Mouse (Mus musculus) hindbrain, embryonic 13.5 days (tissue): ENCODE results near the gene Oasl1. TPM values are rescaled to one million over a fixed set of nuclear protein-coding genes. Genes with fewer than 3 reads are reported as not detected.
"Not testable (repeated sequence)": the region's sequence is repeated elsewhere in the genome, so short reads cannot be mapped to it uniquely, and the experiment has no call there.

ENCODE experiments used
- ATAC-seq: fragments of 200-750 bp; cut with Nextera tagmentation; 2 replicates; pipeline ENCODE4 v1.8.0; 2017; ENCODE audit warnings: moderate TSS enrichment; ENCODE audit not compliant: low FRiP score
- H3K27ac ChIP-seq: fragments of 300-500 bp; sonication (generic); 2 replicates; pipeline ENCODE4 v1.5.1; 2015; ENCODE audit warnings: inconsistent platforms, mild to moderate bottlenecking, moderate library complexity
- H3K27me3 ChIP-seq: fragments of 300-500 bp; sonication (generic); 2 replicates; pipeline ENCODE4 v1.6.1; 2015; ENCODE audit warnings: mild to moderate bottlenecking, inconsistent platforms
- H3K36me3 ChIP-seq: fragments of 300-500 bp; sonication (generic); 2 replicates; pipeline ENCODE4 v1.6.1; 2015; ENCODE audit warnings: mild to moderate bottlenecking, inconsistent platforms
- H3K4me1 ChIP-seq: fragments of 300-500 bp; sonication (generic); replicated peaks from 2 replicates; pipeline ENCODE4 v1.6.1; 2015; ENCODE audit warnings: inconsistent platforms
- H3K4me2 ChIP-seq: fragments of 300-500 bp; sonication (generic); 2 replicates; pipeline ENCODE4 v1.6.1; 2015; ENCODE audit warnings: inconsistent platforms, mild to moderate bottlenecking, moderate library complexity
- H3K4me3 ChIP-seq: fragments of 300-500 bp; sonication (generic); 2 replicates; pipeline ENCODE4 v1.5.1; 2015; ENCODE audit warnings: mild to moderate bottlenecking, inconsistent platforms
- H3K9ac ChIP-seq: fragments of 300-500 bp; sonication (generic); 2 replicates; pipeline ENCODE4 v1.6.1; 2015; ENCODE audit warnings: mild to moderate bottlenecking, inconsistent platforms
- H3K9me3 ChIP-seq: fragments of 300-500 bp; sonication (generic); 2 replicates; pipeline ENCODE4 v1.6.1; 2016; ENCODE audit warnings: inconsistent platforms
- WGBS: fragments of 180-500 bp; shearing (Covaris S2); methylation state at CpG from one replicate; pipeline ENCODE4 v1.1.7; 2015; 5-methylcytosine and 5-hydroxymethylcytosine counted together
- polyA plus RNA-seq: library from polyadenylated mRNA; unstranded; fragments of >200 nt; fragmentation: Nextera tagmentation; extraction: Ambion mirVana; gene quantifications from 2 replicates; pipeline ENCODE4 v1.2.1, GENCODE M21; 2015

Oasl1 gene
- polyA plus RNA-seq, 1 experiment from 2014 or later, result 0.21 TPM

- Histone ChIP-seq H3K4me2 (no peak overlapping the region), H3K36me3 (no peaks in the 10 kb centered on the region), H3K4me1 (0 out of 2 replicates have a peak, but pooled peaks cover 7% of the 10 kb centered on the region), H3K4me3 (no peak overlapping the region), H3K27ac (no peak overlapping the region), H3K9ac (no peak overlapping the region), H3K9me3 (no peaks in the 10 kb centered on the region), H3K27me3 (no peaks in the 10 kb centered on the region)
- ATAC-seq, result no peak
- WGBS, result 81% methylated on average over 7 of the region's 7 CpGs
Observed at GRCm38 (mm10) chr5:114898857-114899256, 24.2 kb upstream of the Oasl1 start.

GRCm38 (mm10) chr5:114902413-114902812, 20.6 kb upstream of the Oasl1 start:
- ATAC-seq, result no peak
- no peaks in the 10 kb centered on the region for H3K9me3 ChIP-seq
- H3K4me1 ChIP-seq, result 0 out of 2 replicates have a peak, but pooled peaks cover 2% of the 10 kb centered on the region
- H3K36me3 ChIP-seq, result no peaks in the 10 kb centered on the region
- 28% methylated on average over 1 of the region's 1 CpGs for WGBS
- H3K4me2 ChIP-seq, result no peak overlapping the region
- no peaks in the 10 kb centered on the region for H3K27me3 ChIP-seq
- H3K9ac ChIP-seq, result no peak overlapping the region
- no peak overlapping the region for H3K4me3 ChIP-seq
- no peak overlapping the region for H3K27ac ChIP-seq

DNA sequence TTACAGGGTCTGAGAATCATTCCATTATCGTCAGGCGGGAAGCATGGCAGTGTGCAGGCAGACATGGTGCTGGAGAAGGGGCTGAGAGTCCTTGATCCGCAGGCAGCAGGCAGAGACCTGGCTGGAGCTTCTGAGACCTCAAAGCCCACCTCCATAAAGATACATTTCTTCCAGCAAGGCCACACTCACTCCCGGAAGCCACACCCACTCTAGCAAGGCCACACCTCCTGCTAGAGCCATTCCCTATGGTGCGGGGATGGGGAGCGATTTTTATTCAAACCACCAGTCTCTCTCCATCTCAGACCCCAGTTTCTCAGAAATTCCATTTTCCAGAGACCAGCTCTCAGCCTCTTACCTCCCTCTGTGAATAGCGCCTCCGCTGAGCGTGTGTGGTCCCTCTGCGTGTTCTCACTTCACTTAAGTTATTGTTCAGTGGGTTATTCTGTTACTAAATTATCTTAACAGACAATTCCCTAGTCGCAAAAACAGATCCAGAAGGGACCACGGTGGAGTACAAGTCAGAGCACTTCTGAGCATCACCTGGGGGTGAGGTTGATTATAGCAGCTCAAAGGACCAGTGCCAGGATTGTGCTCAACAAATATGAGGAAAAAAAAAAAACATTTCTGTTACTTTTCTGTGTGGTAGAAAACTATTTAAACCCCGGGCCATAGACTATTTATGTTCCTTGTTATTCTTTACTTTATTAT, 14.3 kb upstream of the Oasl1 start:
- no peak overlapping the region for H3K4me2 ChIP-seq
- no peak overlapping the region for H3K4me3 ChIP-seq
- no peak for ATAC-seq
- no peak overlapping the region for H3K27ac ChIP-seq
- WGBS, result 49% methylated on average over 13 of the region's 13 CpGs
- H3K9ac ChIP-seq, result no peak overlapping the region
- no peaks in the 10 kb centered on the region for H3K4me1 ChIP-seq
- H3K36me3 ChIP-seq, result no peaks in the 10 kb centered on the region
- H3K27me3 ChIP-seq, result no peaks in the 10 kb centered on the region
- H3K9me3 ChIP-seq, result no peaks in the 10 kb centered on the region

DNA sequence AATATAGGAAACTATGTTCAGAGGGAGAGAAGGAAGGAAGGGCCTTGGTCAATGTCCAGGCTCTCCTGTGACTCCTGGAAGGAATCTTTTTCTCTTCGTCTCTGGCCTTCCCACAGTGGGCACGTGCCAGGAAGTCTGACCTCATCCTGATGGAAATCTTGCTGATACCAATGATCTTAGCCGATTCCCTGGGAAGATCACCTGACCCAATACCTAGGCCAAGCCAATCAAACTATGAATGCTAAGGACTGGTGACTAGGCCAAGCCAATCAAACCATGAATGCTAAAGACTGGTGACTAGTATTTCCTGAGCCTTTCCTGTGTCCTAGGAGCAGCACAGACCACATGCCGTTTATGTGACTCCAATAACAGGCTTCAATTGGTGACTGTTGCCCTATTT, 9.4 kb upstream of the Oasl1 start:
- no peak overlapping the region for H3K27ac ChIP-seq
- H3K4me2 ChIP-seq, result no peak overlapping the region
- no peak overlapping the region for H3K4me3 ChIP-seq
- H3K9ac ChIP-seq, result no peak overlapping the region
- ATAC-seq, result no peak
- no peaks in the 10 kb centered on the region for H3K36me3 ChIP-seq
- no peaks in the 10 kb centered on the region for H3K27me3 ChIP-seq
- WGBS, result 78% methylated on average over 4 of the region's 4 CpGs
- no peaks in the 10 kb centered on the region for H3K4me1 ChIP-seq
- no peaks in the 10 kb centered on the region for H3K9me3 ChIP-seq

DNA sequence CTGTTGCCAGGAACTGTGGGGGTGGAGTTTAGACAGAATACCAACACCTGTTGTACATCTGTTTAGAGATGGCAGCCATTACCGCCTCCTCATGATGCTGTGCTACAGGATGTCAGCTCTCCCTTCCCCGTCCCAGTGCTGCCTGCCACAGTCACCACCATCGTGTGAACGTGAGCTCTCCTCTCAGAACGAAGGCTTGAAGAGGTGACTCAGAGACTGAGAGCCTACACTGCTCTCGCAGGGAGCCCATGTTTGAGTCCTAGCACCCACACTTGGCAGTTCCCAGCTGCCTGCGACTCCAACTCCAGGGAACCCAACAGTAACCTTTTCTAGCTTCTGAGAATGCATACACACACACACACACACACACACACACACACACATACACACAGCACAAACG, 8.2 kb upstream of the Oasl1 start:
- Histone ChIP-seq H3K27me3 (no peaks in the 10 kb centered on the region), H3K9me3 (no peaks in the 10 kb centered on the region), H3K9ac (no peak overlapping the region), H3K4me2 (no peak overlapping the region), H3K27ac (no peak overlapping the region), H3K36me3 (no peaks in the 10 kb centered on the region), H3K4me3 (no peak overlapping the region), H3K4me1 (no peaks in the 10 kb centered on the region)
- WGBS, result 82% methylated on average over 8 of the region's 8 CpGs
- no peak for ATAC-seq

GRCm38 (mm10) chr5:114915854-114916253, 7.2 kb upstream of the Oasl1 start:
- no peak for ATAC-seq

GRCm38 (mm10) chr5:114916777-114917176, 6.3 kb upstream of the Oasl1 start:
- Histone ChIP-seq H3K9ac (no peak overlapping the region), H3K4me2 (no peak overlapping the region), H3K36me3 (no peaks in the 10 kb centered on the region), H3K9me3 (no peaks in the 10 kb centered on the region), H3K27ac (no peak overlapping the region), H3K27me3 (no peaks in the 10 kb centered on the region), H3K4me3 (no peak overlapping the region), H3K4me1 (no peaks in the 10 kb centered on the region)
- WGBS, result 88% methylated on average over 4 of the region's 4 CpGs
- ATAC-seq, result no peak

More at GRCm38 (mm10) chr5:114915854-114916253, 7.2 kb upstream of the Oasl1 start:
- no peak overlapping the region for H3K4me3 ChIP-seq
- no peaks in the 10 kb centered on the region for H3K36me3 ChIP-seq
- WGBS, result 76% methylated on average over 5 of the region's 5 CpGs
- H3K27ac ChIP-seq, result no peak overlapping the region
- H3K4me2 ChIP-seq, result no peak overlapping the region
- no peaks in the 10 kb centered on the region for H3K9me3 ChIP-seq
- H3K9ac ChIP-seq, result no peak overlapping the region
- H3K4me1 ChIP-seq, result no peaks in the 10 kb centered on the region
- H3K27me3 ChIP-seq, result no peaks in the 10 kb centered on the region

DNA sequence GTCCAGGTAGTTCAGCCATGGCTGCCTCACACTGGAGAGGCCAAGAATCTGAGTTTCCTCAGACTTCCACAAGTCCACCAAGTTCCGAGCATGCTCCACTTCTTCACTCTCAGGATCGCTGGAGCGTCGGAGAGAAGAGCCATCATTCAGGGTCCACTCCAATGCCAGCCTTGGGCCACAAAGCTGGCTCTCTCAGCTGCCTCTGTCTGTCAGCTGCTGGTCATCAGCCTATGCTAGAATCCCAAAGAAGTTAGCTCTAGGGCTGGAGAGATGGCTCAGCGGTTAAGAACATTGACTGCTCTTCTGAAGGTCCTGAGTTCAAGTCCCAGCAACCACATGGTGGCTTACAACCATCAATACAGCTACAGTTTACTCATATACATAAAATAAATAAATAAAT, 5.7 kb upstream of the Oasl1 start:
- H3K9me3 ChIP-seq, H3K27me3 ChIP-seq, H3K4me2 ChIP-seq, H3K36me3 ChIP-seq, H3K27ac ChIP-seq, ATAC-seq, H3K4me1 ChIP-seq, H3K4me3 ChIP-seq, H3K9ac ChIP-seq: not testable (repeated sequence)
- 95% methylated on average over 5 of the region's 5 CpGs for WGBS

- 80% methylated on average over 19 of the region's 19 CpGs for WGBS
- H3K9ac ChIP-seq, result no peak overlapping the region
- no peak overlapping the region for H3K27ac ChIP-seq
- no peak overlapping the region for H3K4me2 ChIP-seq
- H3K36me3 ChIP-seq, result no peaks in the 10 kb centered on the region
- peaks cover 10% of the 10 kb centered on the region for H3K4me1 ChIP-seq
- ATAC-seq, result no peak
- H3K9me3 ChIP-seq, result no peaks in the 10 kb centered on the region
- no peak overlapping the region for H3K4me3 ChIP-seq
- H3K27me3 ChIP-seq, result no peaks in the 10 kb centered on the region
Observed at GRCm38 (mm10) chr5:114921551-114922365, 1.3 kb upstream of the Oasl1 start.

GRCm38 (mm10) chr5:114922366-114922731, 691 bp upstream of the Oasl1 start:
- no peak overlapping the region for H3K27ac ChIP-seq
- no peak for ATAC-seq
- no peaks in the 10 kb centered on the region for H3K36me3 ChIP-seq
- H3K4me3 ChIP-seq, result no peak overlapping the region
- 66% methylated on average over 10 of the region's 10 CpGs for WGBS
- no peak overlapping the region for H3K9ac ChIP-seq
- no peaks in the 10 kb centered on the region for H3K9me3 ChIP-seq
- H3K4me2 ChIP-seq, result no peak overlapping the region
- H3K27me3 ChIP-seq, result no peaks in the 10 kb centered on the region
- peaks cover 10% of the 10 kb centered on the region for H3K4me1 ChIP-seq

DNA sequence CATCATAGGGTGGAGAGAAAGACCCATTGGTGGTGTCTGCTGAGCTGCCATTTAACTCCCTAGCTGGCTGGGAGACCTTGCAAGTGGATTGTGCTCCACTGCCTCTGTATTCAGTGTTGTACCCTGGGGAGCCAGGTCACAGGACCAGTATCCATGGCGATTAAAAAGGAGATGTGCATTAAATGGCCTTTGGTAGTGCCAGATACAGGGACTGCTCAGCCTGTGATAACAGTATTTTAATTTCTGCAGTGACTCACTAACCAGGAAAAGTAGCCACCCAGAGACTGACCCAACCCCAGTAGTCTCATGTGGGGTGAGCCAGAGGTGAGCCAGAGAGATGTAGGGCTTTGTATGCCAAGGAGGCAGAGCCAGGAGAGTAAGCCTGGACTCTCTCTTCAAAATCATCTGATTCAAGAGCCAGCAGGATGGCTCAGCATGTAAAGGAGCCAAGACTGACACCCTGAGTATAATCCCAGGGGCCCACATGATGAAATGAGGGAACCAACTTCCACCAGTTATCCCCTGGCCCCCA, 3.2 kb downstream of the Oasl1 start:
- Histone ChIP-seq H3K36me3 (no peaks in the 10 kb centered on the region), H3K27ac (no peak overlapping the region), H3K4me1 (peaks cover 10% of the 10 kb centered on the region), H3K9ac (no peak overlapping the region), H3K4me2 (no peak overlapping the region), H3K27me3 (no peaks in the 10 kb centered on the region), H3K9me3 (no peaks in the 10 kb centered on the region), H3K4me3 (no peak overlapping the region)
- no peak for ATAC-seq
- WGBS, result 61% methylated on average over 1 of the region's 1 CpGs

DNA sequence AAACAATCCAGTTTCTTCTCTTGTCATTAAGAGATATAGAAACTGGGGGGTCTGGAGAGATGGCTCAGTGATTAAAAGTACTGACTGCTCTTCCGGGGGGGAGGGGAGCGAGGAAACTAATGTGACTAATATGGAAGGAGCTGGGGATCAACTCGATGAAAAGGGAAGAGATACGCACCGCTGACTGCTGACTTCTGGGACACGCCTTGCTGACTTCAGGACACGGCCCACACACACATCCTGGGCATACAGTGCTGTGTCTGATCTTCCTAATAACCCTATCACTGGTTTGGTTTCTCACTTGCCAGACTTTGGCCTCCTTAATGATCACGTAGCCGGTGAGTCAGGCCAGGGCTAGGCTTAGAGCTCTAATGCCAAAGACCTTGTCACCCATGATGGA, 3.7 kb downstream of the Oasl1 start:
- H3K9me3 ChIP-seq, result no peaks in the 10 kb centered on the region
- no peaks in the 10 kb centered on the region for H3K36me3 ChIP-seq
- ATAC-seq, result no peak
- peaks cover 10% of the 10 kb centered on the region for H3K4me1 ChIP-seq
- H3K27ac ChIP-seq, result no peak overlapping the region
- H3K4me3 ChIP-seq, result no peak overlapping the region
- H3K9ac ChIP-seq, result no peak overlapping the region
- H3K27me3 ChIP-seq, result no peaks in the 10 kb centered on the region
- WGBS, result 81% methylated on average over 9 of the region's 9 CpGs
- no peak overlapping the region for H3K4me2 ChIP-seq
